Mouse (Mus musculus) stomach, postnatal 0 days (tissue): ENCODE data around the gene Olfr266. TPM values are rescaled to one million over a fixed set of nuclear protein-coding genes. Genes with fewer than 3 reads are reported as not detected.

Experiments used
- ATAC-seq: fragments of 200-750 bp; cut with Nextera tagmentation; 2 replicates; pipeline ENCODE4 v1.8.0; 2017; ENCODE audit not compliant: low FRiP score, low TSS enrichment
- DNase-seq: peaks from one replicate; pipeline ENCODE4 v3.0.0-alpha.2; 2016; ENCODE audit warnings: low spot score
- H3K27ac ChIP-seq: fragments of 300-500 bp; sonication (generic); replicated peaks from 2 replicates; pipeline ENCODE4 v1.5.1; 2014; ENCODE audit warnings: mild to moderate bottlenecking, control low read depth
- H3K27me3 ChIP-seq: fragments of 300-500 bp; sonication (generic); 2 replicates; pipeline ENCODE4 v1.6.1; 2014; ENCODE audit warnings: low read length; ENCODE audit not compliant: control insufficient read depth, insufficient read depth
- H3K36me3 ChIP-seq: fragments of 300-500 bp; sonication (generic); 2 replicates; pipeline ENCODE4 v1.6.1; 2014; ENCODE audit warnings: low read length, mixed read lengths; ENCODE audit not compliant: control insufficient read depth, insufficient read depth
- H3K4me1 ChIP-seq: fragments of 300-500 bp; sonication (generic); replicated peaks from 2 replicates; pipeline ENCODE4 v1.6.1; 2014; ENCODE audit warnings: antibody characterized with exemption; ENCODE audit not compliant: control insufficient read depth, insufficient read depth
- H3K4me2 ChIP-seq: fragments of 300-500 bp; sonication (generic); replicated peaks from 2 replicates; pipeline ENCODE4 v1.6.1; 2014; ENCODE audit warnings: low read depth, mild to moderate bottlenecking, control low read depth, moderate library complexity
- H3K4me3 ChIP-seq: fragments of 300-500 bp; sonication (generic); 2 replicates; pipeline ENCODE4 v1.5.1; 2014; ENCODE audit warnings: low read depth, low read length, control low read depth
- H3K9ac ChIP-seq: fragments of 300-500 bp; sonication (generic); 2 replicates; pipeline ENCODE4 v1.6.1; 2014; ENCODE audit warnings: mild to moderate bottlenecking, low read length, control low read depth, mixed read lengths
- H3K9me3 ChIP-seq: fragments of 300-500 bp; sonication (generic); 2 replicates; pipeline ENCODE4 v1.6.1; 2016; ENCODE audit warnings: low read length; ENCODE audit not compliant: control insufficient read depth
- CTCF ChIP-seq: IDR thresholded peaks from 2 replicates; pipeline ENCODE4 v1.5.1; 2016; ENCODE audit warnings: antibody characterized with exemption, low read depth, mild to moderate bottlenecking, moderate library complexity
- EP300 ChIP-seq: optimal IDR thresholded peaks from 2 replicates; pipeline ENCODE3; 2016; ENCODE audit warnings: antibody characterized with exemption
- WGBS: fragments of 180-500 bp; shearing (Covaris S2); extraction: QIAGEN DNeasy Blood & Tissue Kit; methylation state at CpG from one replicate; pipeline ENCODE4 v1.1.7; 2014; 5-methylcytosine and 5-hydroxymethylcytosine counted together
- polyA plus RNA-seq: library from polyadenylated mRNA; unstranded; fragments of >200 nt; fragmentation: Nextera tagmentation; extraction: Ambion mirVana; gene quantifications from 2 replicates; pipeline ENCODE4 v1.2.1, GENCODE M21; 2015

The Olfr266 gene
- polyA plus RNA-seq, 1 experiment from 2014 or later = not detected

GRCm38 (mm10) chr3:106798079-106798478 lies 28.0 kb downstream of the Olfr266 start:
- TF ChIP-seq EP300 (no peak), CTCF (no peak)
- Histone ChIP-seq H3K27me3 (no peaks in the 10 kb centered on the region), H3K27ac (no peak overlapping the region), H3K4me2 (no peak overlapping the region), H3K9me3 (no peaks in the 10 kb centered on the region), H3K9ac (no peak overlapping the region), H3K4me3 (no peak overlapping the region), H3K4me1 (no peaks in the 10 kb centered on the region), H3K36me3 (no peaks in the 10 kb centered on the region)
- DNase-seq = no peak
- no peak for ATAC-seq

- Histone ChIP-seq H3K36me3 (no peaks in the 10 kb centered on the region), H3K4me1 (no peaks in the 10 kb centered on the region), H3K4me2 (no peak within 1 kb of the TSS), H3K4me3 (no peak within 1 kb of the TSS), H3K9ac (no peak within 1 kb of the TSS), H3K27ac (no peak within 1 kb of the TSS), H3K9me3 (no peaks in the 10 kb centered on the region), H3K27me3 (no peaks in the 10 kb centered on the region)
- TF ChIP-seq EP300 (no peak), CTCF (no peak)
- ATAC-seq (no peak), DNase-seq (no peak)
- WGBS = 70% methylated on average over 2 of the region's 2 CpGs
Measured at GRCm38 (mm10) chr3:106789930-106790329, 36.2 kb downstream of the Olfr266 start, which contains the start of gene Cd53. TSS of gene Cd53 (minus strand) at chr3:106790149.

GRCm38 (mm10) chr3:106788440-106788887 lies 37.6 kb downstream of the Olfr266 start:
- no peak for TF ChIP-seq CTCF
- no peak for TF ChIP-seq EP300
- H3K4me3 ChIP-seq = no peak overlapping the region

GRCm38 (mm10) chr3:106787972-106788371 lies 38.1 kb downstream of the Olfr266 start:
- no peaks in the 10 kb centered on the region for H3K9me3 ChIP-seq
- no peak overlapping the region for H3K4me3 ChIP-seq
- ATAC-seq (no peak), DNase-seq (no peak)
- no peaks in the 10 kb centered on the region for H3K36me3 ChIP-seq
- H3K4me1 ChIP-seq = no peaks in the 10 kb centered on the region
- H3K4me2 ChIP-seq = no peak overlapping the region
- H3K27ac ChIP-seq = no peak overlapping the region
- H3K9ac ChIP-seq = no peak overlapping the region
- TF ChIP-seq CTCF = no peak
- TF ChIP-seq EP300 = no peak
- H3K27me3 ChIP-seq = no peaks in the 10 kb centered on the region

More at GRCm38 (mm10) chr3:106788440-106788887, 37.6 kb downstream of the Olfr266 start:
- H3K9me3 ChIP-seq = no peaks in the 10 kb centered on the region
- H3K36me3 ChIP-seq = no peaks in the 10 kb centered on the region
- no peaks in the 10 kb centered on the region for H3K4me1 ChIP-seq
- DNase-seq (no peak), ATAC-seq (no peak)
- H3K27me3 ChIP-seq = no peaks in the 10 kb centered on the region
- no peak overlapping the region for H3K4me2 ChIP-seq
- whole genome bisulfite sequencing = 49% methylated on average over 2 of the region's 2 CpGs
- no peak overlapping the region for H3K27ac ChIP-seq
- no peak overlapping the region for H3K9ac ChIP-seq

- DNase-seq = no peak
- Histone ChIP-seq H3K9ac (no peak overlapping the region), H3K4me2 (no peak overlapping the region), H3K9me3 (no peaks in the 10 kb centered on the region), H3K27ac (no peak overlapping the region), H3K4me1 (no peaks in the 10 kb centered on the region), H3K4me3 (no peak overlapping the region), H3K36me3 (no peaks in the 10 kb centered on the region), H3K27me3 (no peaks in the 10 kb centered on the region)
- TF ChIP-seq EP300 (no peak), CTCF (no peak)
- ATAC-seq = no peak
- WGBS = 73% methylated on average over 3 of the region's 3 CpGs
Measured at GRCm38 (mm10) chr3:106785130-106785529, 41.0 kb downstream of the Olfr266 start.

GRCm38 (mm10) chr3:106771834-106772233 lies 54.3 kb downstream of the Olfr266 start:
- no peak for TF ChIP-seq EP300
- no peak for TF ChIP-seq CTCF
- Histone ChIP-seq H3K4me1 (no peaks in the 10 kb centered on the region), H3K4me3 (no peak overlapping the region), H3K36me3 (no peaks in the 10 kb centered on the region), H3K9me3 (no peaks in the 10 kb centered on the region), H3K27me3 (no peaks in the 10 kb centered on the region), H3K27ac (no peak overlapping the region), H3K4me2 (no peak overlapping the region), H3K9ac (no peak overlapping the region)
- DNase-seq = no peak
- ATAC-seq = no peak
- 89% methylated on average over 1 of the region's 1 CpGs for WGBS

Other genes with a start within 250 kb of the Olfr266 start
- gene Lrif1, start 141.3 kb downstream of the Olfr266 start, polyA plus RNA-seq = 9.6 and 10.5 TPM in 2 replicates
- gene Cd53, start 36.1 kb downstream of the Olfr266 start, polyA plus RNA-seq = 6.2 TPM in 2 replicates
- 0.15 and 0.34 TPM in 2 replicates for gene Kcna3, start 209.9 kb upstream of the Olfr266 start, polyA plus RNA-seq